ENCODE assay signal across 8 mouse cellular contexts in genomic region chr7:30394379-30394778, GRCm38 (mm10). TPM values are rescaled to one million over a fixed set of nuclear protein-coding genes. Genes with fewer than 3 reads are reported as not detected.
DNase-seq lines count a peak whose midpoint lies in the region; ATAC-seq lines count a peak whose summit lies in the region.

No protein-coding gene starts in this region.

- no peaks in the 10 kb centered on the region for H3K36me3 ChIP-seq in forebrain, embryonic 15.5 days

- DNase-seq in layer of hippocampus, adult 9-11 months = peak; percentile 68
- no peak for DNase-seq in layer of hippocampus, adult 18-20 months (ENCODE audit: low spot score in 2 of 2)
- peak; percentile 40 for DNase-seq in brain, adult 2 months (ENCODE audit: low read depth, low spot score)
- peak; percentile 15 to 20 for DNase-seq in heart, postnatal 14 days
- peak; percentile 54 to 62 for DNase-seq in lung, adult 18-20 months
- DNase-seq in spleen, postnatal 36 days (ENCODE audit: low spot score in 2 of 2) = peak; percentile 82 to 85

- 80% methylated on average over 11 of the region's 11 CpGs for WGBS in forebrain, embryonic 15.5 days

- no peak overlapping the region for H3K9ac ChIP-seq in forebrain, embryonic 15.5 days (replicated peaks)

- H3K27ac ChIP-seq in forebrain, embryonic 15.5 days (replicated peaks) = no peak overlapping the region

- no peaks in the 10 kb centered on the region for H3K4me1 ChIP-seq in forebrain, embryonic 15.5 days

- H3K4me3 ChIP-seq in forebrain, embryonic 15.5 days = no peak overlapping the region

- ATAC-seq in forebrain, embryonic 15.5 days (replicated peaks) = no peak
- no peak for ATAC-seq in erythroblast, adult 5-6 weeks (replicated peaks; ENCODE audit: low FRiP score, poor library complexity, severe bottlenecking)

- no peaks in the 10 kb centered on the region for H3K27me3 ChIP-seq in forebrain, embryonic 15.5 days

- no peaks in the 10 kb centered on the region for H3K9me3 ChIP-seq in forebrain, embryonic 15.5 days

- H3K4me2 ChIP-seq in forebrain, embryonic 15.5 days (replicated peaks) = no peak overlapping the region

- intact Hi-C loops in heart, postnatal 14 days (cut with DNase I) = no loop called here

RNA-seq across cellular contexts. Expression of gene Tyrobp, which starts 19.2 kb away (rescaled TPM):
- total RNA-seq in layer of hippocampus, adult 18-20 months (2021) = 10 to 100 TPM; 29.7 to 34.3 TPM
- total RNA-seq in heart, postnatal 14 days (2021) = 10 to 100 TPM; 18.6 to 19.9 TPM
- polyA plus RNA-seq in forebrain, embryonic 15.5 days (2015; fragmentation: Nextera tagmentation; extraction: Ambion mirVana) = 22.5 and 24.3 TPM in 2 replicates
- 315 and 361 TPM in 2 replicates for total RNA-seq in erythroblast, adult 5-6 weeks (2015; ENCODE audit: low replicate concordance)
- total RNA-seq in erythroblast, adult 5-6 weeks (2017; ENCODE audit: low replicate concordance) = 122 and 140 TPM in 2 replicates

RNA-seq across cellular contexts. Expression of gene Hcst, which starts 25.3 kb away (rescaled TPM):
- under 1 TPM in 1 of 2 experiments, not detected in 1; 0.99 TPM for total RNA-seq in layer of hippocampus, adult 18-20 months (2021)
- 1 to 10 TPM; 1.2 to 1.3 TPM for total RNA-seq in heart, postnatal 14 days (2021)
- not detected in 2 replicates for polyA plus RNA-seq in forebrain, embryonic 15.5 days (2015; fragmentation: Nextera tagmentation; extraction: Ambion mirVana)
- total RNA-seq in erythroblast, adult 5-6 weeks (2015; ENCODE audit: low replicate concordance) = 14.2 and 29.0 TPM in 2 replicates
- total RNA-seq in erythroblast, adult 5-6 weeks (2017; ENCODE audit: low replicate concordance) = 2.6 and 13.9 TPM in 2 replicates

RNA-seq across cellular contexts. Expression of gene Nfkbid, which starts 27.2 kb away (rescaled TPM):
- total RNA-seq in layer of hippocampus, adult 18-20 months (2021) = 1 to 10 TPM; 3.0 to 4.2 TPM
- under 1 TPM; 0.67 to 0.71 TPM for total RNA-seq in heart, postnatal 14 days (2021)
- 1.9 TPM in 2 replicates for polyA plus RNA-seq in forebrain, embryonic 15.5 days (2015; fragmentation: Nextera tagmentation; extraction: Ambion mirVana)
- total RNA-seq in erythroblast, adult 5-6 weeks (2015; ENCODE audit: low replicate concordance) = 2.1 and 5.0 TPM in 2 replicates
- 0.14 and 3.6 TPM in 2 replicates for total RNA-seq in erythroblast, adult 5-6 weeks (2017; ENCODE audit: low replicate concordance)

RNA-seq across cellular contexts. Expression of gene Lrfn3, which starts 31.8 kb away (rescaled TPM):
- 10 to 100 TPM; 29.9 to 32.6 TPM for total RNA-seq in layer of hippocampus, adult 18-20 months (2021)
- 1 to 10 TPM in 1 of 2 experiments, under 1 TPM in 1; 0.83 to 1.2 TPM for total RNA-seq in heart, postnatal 14 days (2021)
- polyA plus RNA-seq in forebrain, embryonic 15.5 days (2015; fragmentation: Nextera tagmentation; extraction: Ambion mirVana) = 11.2 and 12.3 TPM in 2 replicates
- not detected in 2 replicates for total RNA-seq in erythroblast, adult 5-6 weeks (2015; ENCODE audit: low replicate concordance)
- total RNA-seq in erythroblast, adult 5-6 weeks (2017; ENCODE audit: low replicate concordance) = not detected in 2 replicates

RNA-seq across cellular contexts. Expression of gene Aplp1, which starts 51.0 kb away (rescaled TPM):
- total RNA-seq in layer of hippocampus, adult 18-20 months (2021) = 1,000 to 10,000 TPM; 1,425 to 1,440 TPM
- 1 to 10 TPM; 4.0 to 4.4 TPM for total RNA-seq in heart, postnatal 14 days (2021)
- polyA plus RNA-seq in forebrain, embryonic 15.5 days (2015; fragmentation: Nextera tagmentation; extraction: Ambion mirVana) = 544 and 608 TPM in 2 replicates
- total RNA-seq in erythroblast, adult 5-6 weeks (2015; ENCODE audit: low replicate concordance) = not detected in 2 replicates
- not detected in 2 replicates for total RNA-seq in erythroblast, adult 5-6 weeks (2017; ENCODE audit: low replicate concordance)

Comparison
In these comparisons a context has a peak if more than half of its experiments do, and no peak if none do; other contexts are left out.
1. DNase-seq: peak in layer of hippocampus, adult 9-11 months (single experiment), brain, adult 2 months (single experiment), heart, postnatal 14 days (2 of 2), lung, adult 18-20 months (2 of 2) and spleen, postnatal 36 days (2 of 2); none in layer of hippocampus, adult 18-20 months (0 of 2).